Mouse (Mus musculus) gastrocnemius, postnatal 14 days (tissue): ENCODE measurements around the gene Trp53bp2. TPM values are rescaled to one million over a fixed set of nuclear protein-coding genes. Genes with fewer than 3 reads are reported as not detected.

ENCODE experiments used
- DNase-seq: peaks from one replicate; pipeline ENCODE4 v3.0.0; 2021; ENCODE audit warnings: mixed read lengths
- intact Hi-C: fragments of 180-260 bp; cut with DNase I; formaldehyde crosslinking; loops from one replicate; pipeline ENCODE4 v1.15.1; 2025; ENCODE audit warnings: low total_unique reads
- total RNA-seq, 2 experiments: library from RNA; stranded (reverse); gene quantifications; 2 replicates each; pipeline ENCODE4 v1.2.3; 2021

Trp53bp2 gene
- total RNA-seq, 2 experiments from 2014 or later = 10.7 TPM

DNA sequence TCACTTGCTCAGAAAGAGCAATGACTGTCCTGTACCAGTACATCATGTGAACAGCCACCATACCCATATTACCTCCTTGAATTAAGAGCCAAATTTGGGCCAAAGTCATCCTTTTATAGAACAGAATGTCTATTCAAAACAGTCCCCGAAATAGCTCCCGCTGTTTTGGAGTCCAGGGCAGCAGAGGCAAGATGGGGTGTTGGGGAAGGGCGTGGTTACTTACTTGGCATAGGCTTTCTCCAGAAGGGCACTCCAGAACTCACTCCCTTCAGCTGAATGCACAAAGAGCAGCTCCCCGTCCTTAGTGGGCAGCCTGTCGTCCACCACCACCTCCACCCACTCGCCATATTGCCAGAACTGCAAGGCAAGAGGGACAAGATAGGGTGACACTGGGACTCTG is 82.9 kb downstream of the Trp53bp2 start:
- intact Hi-C loops = loop anchor here (2.0 kb wide), 1 partner anchor 21 kb away; no protein-coding TSS in a partner anchor
- DNase-seq = no peak

DNA sequence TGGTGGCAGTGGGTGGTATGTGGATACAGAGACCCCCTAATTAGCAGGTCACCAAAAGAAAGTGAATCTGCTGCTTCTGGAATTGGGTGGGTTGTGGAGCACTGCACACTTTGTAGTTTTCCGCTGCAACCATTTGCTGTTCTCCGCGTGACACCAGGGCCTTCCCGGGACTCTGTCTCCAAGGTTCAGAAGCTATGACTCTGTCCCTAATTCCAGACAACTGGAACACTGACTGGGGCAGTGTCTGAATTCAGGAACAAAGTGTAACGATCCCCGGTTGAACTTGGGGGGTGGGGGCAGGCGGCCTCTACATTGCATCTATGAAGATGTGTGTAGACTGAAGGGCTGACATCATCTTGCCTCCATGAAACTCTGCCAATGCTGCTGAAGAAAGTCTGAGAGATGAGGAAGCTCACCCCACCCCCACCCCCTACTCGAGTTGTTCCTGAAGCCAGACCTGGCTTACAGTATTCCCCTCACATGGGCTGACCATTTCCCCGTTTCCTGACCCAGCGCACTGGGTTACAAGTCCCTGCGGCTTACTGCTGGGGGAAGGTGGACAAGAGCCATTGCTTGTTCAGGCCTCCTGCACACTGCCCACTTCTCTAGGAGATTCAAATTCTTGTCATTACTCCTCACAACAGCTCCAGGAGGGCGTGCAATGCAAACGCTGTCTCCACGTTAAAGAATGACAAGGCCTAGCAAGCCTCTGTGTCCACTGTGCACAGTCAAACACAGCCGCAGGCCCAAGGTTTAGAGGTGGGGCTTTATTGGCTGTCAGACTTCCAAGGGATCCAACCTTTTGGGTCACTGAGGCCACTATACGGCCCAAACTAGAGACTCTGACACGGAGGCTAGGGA is 85.5 kb downstream of the Trp53bp2 start:
- DNase-seq = no peak
- intact Hi-C loops = no loop called here

GRCm38 (mm10) chr1:182496685-182497084 is 87.7 kb downstream of the Trp53bp2 start:
- no peak for DNase-seq
- intact Hi-C loops = no loop called here

- intact Hi-C loops = no loop called here
- no peak for DNase-seq
Measured at GRCm38 (mm10) chr1:182497736-182498135, 88.8 kb downstream of the Trp53bp2 start.

DNA sequence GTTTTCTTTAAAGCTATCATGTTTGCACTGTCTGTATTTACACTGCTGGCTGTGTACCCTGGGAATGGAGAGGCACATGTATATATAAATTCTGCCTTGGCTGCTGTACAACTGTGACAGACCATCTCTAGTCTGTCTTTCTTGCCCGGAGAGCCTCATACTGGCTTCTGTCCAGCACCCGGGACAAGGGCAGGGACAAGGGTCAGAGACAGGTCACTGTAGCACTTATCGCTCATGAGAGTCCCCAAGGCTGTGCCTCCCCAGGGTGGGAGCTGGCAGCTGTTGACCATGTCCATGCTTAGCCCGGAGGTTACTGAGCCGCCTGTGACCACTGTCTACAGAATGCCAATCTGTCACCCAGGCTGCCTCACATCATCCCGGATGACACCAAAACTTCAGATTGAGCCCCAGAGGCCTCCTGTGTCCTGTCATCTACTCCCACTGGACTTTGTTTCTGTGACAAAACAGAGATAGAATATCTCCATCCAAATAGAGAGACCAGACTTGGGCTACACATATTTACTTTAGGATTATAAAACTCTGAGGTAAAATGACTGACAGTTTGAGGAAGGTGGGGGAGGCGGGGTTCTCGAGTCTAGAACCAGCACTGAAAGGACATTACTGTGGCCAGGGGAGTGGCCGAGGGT is 90.6 kb downstream of the Trp53bp2 start:
- no peak for DNase-seq
- intact Hi-C loops = no loop called here

DNA sequence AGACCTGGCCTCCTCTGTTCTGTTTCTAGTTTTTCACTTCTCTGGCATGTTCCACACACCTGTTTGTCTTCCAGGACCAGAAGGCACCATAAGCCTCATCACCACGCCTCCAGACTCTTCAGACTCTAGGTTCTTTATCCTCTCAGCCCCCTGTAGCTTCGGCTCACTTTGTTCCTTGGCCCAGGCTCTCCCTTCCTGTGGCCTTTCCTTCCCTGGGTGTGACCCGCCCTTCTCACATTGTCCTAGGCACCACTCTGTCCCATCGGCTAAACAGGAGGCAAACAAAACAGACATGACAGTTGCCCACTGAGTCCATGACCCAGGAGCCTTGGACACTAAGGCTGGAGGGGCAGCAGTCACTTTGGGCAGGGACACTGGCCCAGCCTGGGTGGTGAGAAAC is 91.3 kb downstream of the Trp53bp2 start:
- no peak for DNase-seq
- intact Hi-C loops = no loop called here

DNA sequence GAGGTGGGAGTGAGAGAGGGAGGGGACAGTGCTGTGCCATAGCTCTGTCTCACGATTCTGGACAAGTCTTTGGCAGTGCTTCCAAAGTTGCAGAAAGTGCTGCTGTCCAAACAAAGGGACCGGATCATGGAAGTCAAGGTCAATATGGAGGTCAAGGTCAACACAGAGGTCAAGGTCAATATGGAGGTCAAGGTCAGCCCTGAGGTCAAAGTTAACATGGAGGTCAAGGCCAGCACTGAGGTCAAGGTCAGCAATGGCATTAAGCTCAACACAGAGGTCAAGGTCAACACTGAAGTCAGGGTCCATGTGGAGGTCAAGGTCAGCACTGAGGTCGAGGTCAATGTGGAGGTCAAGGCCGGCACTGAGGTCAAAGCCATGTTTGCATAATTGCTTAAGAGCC is 91.9 kb downstream of the Trp53bp2 start:
- intact Hi-C loops = no loop called here
- DNase-seq = no peak

DNA sequence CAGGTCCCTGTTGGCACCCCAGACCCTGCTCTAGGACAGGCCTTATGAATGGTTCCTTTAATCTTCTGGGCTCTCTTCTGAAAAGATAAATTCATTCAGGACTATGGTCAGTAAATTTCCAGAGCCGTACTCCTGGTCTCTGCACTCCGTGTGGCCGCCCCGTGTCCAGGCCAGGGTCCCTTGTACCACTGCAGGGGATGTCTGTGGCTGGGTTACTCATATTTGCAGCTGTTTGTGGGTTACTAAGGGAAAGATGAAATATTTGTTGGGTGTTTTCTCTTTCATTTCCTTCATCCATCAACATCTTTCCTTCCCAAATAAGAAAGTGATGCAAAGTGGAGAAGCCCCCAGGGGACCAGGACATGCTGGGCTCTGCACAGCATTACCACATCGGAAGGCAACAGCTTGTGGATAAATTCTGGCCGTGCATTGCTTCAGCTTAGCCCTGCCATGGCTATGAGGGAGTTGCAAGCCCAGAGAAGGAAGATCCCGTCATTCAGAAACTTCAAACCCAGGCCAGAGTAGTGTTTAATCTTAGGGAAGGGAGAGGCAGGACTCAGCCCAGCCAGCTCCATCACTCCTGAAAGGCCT is 92.9 kb downstream of the Trp53bp2 start:
- intact Hi-C loops = no loop called here
- peak; percentile 44 for DNase-seq

GRCm38 (mm10) chr1:182502491-182503050 is 93.6 kb downstream of the Trp53bp2 start:
- DNase-seq = no peak
- intact Hi-C loops = no loop called here

DNA sequence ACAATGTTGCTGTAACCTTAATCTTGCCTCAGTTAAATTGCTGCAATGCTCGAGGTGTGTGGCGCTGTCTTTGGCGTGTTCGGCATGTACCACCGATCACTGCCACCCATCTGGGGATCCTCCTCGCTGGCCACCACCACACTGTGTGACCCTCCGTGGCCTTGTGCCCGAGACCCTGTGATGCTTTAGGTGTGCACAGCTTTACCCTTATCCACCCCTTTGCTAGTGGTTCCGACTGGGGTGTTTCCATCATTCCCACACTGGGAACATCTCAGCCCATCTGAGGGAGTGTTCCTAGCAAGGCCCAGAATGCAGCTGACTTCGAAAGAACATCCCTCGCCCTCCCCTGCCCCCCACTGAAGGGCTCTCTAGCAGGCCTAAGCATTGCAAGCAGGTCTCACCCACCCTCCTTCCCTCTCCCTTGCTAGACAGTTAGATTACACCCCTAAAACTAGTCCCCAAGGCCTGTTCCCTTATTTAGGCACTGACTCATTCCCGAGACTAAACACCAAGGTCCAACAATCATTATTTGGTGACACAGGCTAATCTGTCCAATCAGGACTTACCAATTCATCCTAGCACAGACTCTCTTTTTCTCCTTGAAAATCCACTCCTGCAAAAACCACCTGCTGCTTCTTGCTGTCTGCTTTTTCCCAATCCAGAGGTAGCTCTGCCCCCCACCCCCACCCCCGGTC is 94.4 kb downstream of the Trp53bp2 start:
- intact Hi-C loops = no loop called here
- DNase-seq = no peak

GRCm38 (mm10) chr1:182504223-182504622 is 95.3 kb downstream of the Trp53bp2 start:
- intact Hi-C loops = no loop called here
- DNase-seq = peak; percentile 82

DNA sequence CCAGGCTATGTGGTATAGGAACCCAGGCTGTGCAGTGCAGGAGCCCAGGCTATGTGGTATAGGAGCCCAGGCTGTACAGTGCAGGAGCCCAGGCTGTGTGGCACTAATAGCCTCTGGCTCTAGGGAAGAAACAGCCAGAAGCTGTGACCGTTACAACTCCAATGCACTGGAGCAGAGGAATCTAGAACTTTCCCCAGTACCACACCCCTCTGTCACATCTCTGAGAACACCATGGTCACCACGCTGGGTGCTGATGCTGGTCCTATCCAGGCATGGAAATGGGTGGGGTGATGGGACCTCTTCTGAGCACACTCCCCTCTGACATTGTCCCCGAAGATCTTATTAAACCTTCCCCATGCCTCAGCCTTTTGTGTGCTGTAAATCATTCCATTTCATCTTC is 96.3 kb downstream of the Trp53bp2 start:
- DNase-seq = no peak
- intact Hi-C loops = no loop called here

DNA sequence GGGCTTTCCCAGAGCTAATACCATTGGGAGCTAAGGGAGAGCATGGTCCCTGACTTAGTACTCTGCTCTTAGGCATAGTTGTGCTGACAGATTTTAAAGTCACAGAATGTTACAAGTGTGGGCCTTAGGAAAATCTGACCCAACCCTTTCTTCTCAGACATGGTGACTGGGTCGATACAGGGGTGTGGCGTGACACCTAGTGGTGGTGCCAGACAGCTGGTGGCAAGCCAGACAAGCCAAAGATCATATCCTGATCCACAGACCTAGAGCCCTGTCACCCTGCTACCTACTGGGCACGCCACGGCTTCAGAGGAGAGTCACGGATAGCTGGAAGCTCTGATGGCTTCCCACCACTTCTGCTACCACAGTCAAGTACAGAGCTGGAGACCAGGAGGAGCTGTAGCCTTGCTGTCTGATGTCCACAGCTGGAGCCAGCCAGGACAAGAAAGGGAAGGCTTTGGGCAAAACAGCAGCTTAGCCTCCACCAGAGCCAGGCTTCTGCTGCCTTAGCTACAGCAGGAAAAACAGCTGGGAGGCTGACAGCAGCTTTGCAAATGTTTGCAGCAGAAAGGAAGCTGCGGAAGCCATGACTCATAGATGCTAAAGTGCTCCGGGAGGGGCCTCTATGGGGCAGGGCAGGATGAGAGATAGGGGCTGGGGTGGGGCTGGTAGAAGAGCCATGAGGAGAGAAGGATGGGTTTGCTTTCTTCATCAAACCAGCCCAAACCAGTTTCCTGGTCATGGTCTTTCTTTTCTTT is 97.4 kb downstream of the Trp53bp2 start:
- DNase-seq = peak; percentile 76
- intact Hi-C loops = no loop called here

DNA sequence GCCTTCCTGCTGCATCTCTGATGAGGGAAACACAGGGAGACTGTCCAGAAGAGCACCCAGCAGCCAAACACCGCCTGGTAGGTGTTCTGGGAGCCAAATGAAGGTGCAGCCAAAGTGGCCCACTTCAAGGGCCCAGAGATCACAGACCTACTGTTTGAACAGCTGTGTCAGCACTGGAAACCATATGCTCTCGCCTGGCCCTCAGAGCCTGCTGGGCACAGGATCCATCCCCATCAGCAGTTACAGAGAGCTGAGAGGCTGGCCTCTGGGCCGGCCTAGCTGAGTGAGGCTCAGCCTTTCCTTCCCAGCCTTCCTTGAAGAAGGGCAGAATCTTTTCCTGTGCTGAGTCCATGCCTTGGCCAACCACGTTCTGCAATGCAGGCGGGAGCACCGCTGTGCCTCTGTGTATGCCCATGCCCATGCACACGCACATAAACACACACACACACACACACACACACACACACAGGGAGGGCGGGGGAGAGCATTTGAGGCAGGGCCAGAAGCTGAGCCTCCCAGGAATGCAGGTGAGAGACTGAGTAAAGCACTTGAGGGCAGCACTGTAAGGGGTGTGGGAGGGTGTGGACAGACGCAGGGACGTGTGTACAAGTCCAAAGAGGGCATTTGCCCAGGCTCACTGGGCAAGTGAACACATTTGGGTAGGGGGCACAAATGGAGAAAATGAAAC is 100.3 kb downstream of the Trp53bp2 start:
- intact Hi-C loops = no loop called here
- DNase-seq = peak; percentile 60

DNA sequence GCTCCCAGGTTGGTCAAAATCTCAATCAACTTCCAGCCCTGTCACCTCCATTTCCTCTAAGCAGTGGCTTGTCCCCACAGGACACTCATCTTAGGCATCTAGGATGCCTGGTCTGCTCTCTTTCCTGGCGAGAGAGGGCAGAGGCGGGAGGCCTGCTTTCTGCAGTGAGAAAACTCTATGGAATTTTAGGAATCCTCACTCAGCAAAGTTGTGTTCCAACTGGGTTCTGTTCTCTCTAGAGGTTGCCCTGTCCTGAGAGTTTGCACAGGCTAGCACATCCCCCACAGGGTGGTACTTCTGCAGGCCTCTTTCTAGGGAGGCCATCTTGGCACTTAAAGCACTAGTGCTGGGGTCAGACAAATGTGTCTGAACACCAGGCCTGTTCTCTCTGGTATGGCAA is 102.1 kb downstream of the Trp53bp2 start:
- intact Hi-C loops = no loop called here
- no peak for DNase-seq

- DNase-seq = no peak
- intact Hi-C loops = loop anchor here (2.0 kb wide), 1 partner anchor 21 kb away; no protein-coding TSS in a partner anchor
Measured at GRCm38 (mm10) chr1:182511778-182512177, 102.8 kb downstream of the Trp53bp2 start.
